Mouse (Mus musculus): ENCODE data around the gene Katnb1.

The Katnb1 gene

GRCm38 (mm10) chr8:95084744-95085431 is 3.9 kb downstream of the Katnb1 start:
- no peak for DNase-seq (ENCODE audit: low spot score)

DNA sequence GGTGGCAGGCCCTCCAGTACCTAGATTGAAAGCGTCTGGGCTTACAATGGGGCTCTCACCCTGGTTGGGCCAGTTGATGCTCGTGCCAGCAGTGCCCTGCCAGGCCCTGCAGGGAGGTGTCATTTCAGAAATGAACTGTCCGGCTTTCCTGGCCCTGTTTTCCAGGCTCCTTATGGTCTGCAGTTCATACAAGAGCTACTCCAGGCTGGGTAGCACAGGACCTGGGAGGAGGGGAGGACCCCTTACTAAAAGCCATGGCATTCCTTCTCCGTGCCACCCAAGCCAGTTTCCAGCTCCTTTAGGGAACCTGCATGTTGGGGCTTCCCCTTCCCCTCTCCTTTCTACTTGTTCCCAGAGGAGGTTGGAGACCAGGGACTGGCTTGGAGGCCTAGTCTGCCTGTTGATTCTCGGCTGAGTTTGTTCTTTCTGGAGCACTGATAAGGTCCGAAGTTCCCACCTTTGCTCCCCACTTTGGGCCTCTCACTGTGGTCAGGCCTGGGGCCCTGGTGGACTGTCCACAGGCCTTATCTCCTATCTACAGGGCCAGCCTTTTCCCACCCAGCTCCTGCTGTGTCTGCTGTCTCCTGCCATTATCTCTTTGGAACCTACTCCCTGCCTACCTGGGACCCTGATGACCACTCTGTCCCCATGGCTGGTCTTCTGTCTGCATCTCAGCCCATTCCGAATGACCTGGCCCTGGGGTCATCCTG is 4.6 kb downstream of the Katnb1 start:
- DNase-seq (ENCODE audit: low spot score) = no peak

- no peak for DNase-seq (ENCODE audit: low spot score)
Observed at GRCm38 (mm10) chr8:95093574-95093973, 12.6 kb downstream of the Katnb1 start.

DNA sequence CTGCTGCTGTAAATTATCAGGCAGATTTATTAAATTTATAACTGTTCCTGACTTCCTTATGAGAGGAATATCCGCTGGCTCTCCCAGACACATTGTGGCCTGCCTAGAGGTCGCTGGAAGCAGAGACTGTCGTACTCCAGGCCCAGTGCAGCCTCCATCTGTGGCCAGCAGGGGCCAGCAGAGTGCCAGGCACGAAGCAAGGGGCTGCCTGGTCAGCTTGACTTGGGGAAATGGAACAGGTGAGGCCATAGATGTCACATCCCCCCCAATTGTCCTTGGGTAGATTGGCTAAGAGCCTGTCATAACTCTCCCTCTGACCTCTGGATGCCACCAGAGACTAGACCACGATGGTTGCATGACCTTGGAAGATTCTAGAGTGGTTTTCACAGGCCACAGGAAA is 18.0 kb downstream of the Katnb1 start:
- DNase-seq (ENCODE audit: low spot score) = peak; percentile 75

DNA sequence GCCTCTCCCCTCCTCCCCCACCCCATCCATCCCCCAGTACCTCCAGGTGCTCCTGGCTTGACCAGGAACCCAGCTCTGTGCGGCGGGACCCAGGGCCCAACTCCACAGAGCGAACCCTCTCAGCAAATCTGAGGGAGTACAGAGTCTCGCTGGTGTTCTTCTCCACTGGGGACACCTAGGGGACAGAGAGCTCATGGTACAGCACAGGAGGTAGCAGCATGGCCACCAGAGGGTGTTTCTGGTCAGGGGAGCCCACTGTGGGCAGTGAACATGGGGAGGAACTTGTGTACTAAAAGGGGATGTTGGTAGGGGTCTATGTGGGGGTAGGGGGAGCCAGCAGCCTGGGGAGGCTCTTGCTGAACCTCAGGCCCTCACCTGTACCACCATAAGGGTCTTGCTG is 21.0 kb downstream of the Katnb1 start:
- DNase-seq (ENCODE audit: low spot score) = no peak

GRCm38 (mm10) chr8:95107306-95107705 is 26.3 kb downstream of the Katnb1 start:
- DNase-seq (ENCODE audit: low spot score) = no peak

DNA sequence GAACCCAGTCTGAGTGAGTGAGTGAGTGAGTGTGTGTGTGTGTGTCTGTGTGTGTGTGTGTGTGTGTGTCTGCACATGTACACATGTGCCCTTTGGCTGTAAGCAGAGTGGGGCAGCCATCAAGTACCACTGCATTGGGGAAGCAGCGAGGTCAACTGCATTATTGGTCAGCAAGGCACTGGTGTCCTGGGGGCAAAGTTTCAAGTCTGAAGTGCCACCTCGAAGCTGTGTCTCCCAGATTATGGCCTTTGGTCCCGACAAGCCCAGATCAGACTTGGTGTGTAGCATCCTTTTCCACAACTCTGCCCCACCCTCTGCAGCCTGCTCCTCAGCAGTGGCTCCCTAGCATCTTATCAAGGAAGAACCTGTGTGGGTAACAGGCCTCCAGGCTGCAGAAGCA is 31.6 kb downstream of the Katnb1 start:
- no peak for DNase-seq (ENCODE audit: low spot score)

- no peak for DNase-seq (ENCODE audit: low spot score)
Observed at GRCm38 (mm10) chr8:95113108-95113507, 32.1 kb downstream of the Katnb1 start.

DNA sequence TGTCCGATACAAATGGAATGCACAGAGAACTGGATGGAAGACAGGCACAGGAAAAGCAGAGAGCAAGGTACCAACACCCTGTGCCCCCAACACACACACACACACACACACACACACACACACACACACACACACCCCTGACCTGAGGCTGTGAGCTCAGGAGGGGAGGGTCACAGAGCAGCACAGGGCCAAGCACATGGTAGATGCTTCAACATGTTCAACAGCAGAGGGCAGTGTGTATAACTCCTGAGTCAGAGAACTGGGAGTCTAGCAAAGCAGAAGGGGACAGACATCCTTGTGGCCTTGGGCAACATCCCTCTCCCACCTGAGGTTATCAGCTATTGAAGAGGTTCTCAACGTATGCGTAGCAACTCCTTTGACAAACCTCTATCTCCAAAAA is 32.8 kb downstream of the Katnb1 start:
- DNase-seq (ENCODE audit: low spot score) = no peak

GRCm38 (mm10) chr8:95123455-95123854 is 42.5 kb downstream of the Katnb1 start:
- no peak for DNase-seq (ENCODE audit: low spot score)

GRCm38 (mm10) chr8:95126497-95126896 is 45.5 kb downstream of the Katnb1 start:
- DNase-seq (ENCODE audit: low spot score) = no peak

DNA sequence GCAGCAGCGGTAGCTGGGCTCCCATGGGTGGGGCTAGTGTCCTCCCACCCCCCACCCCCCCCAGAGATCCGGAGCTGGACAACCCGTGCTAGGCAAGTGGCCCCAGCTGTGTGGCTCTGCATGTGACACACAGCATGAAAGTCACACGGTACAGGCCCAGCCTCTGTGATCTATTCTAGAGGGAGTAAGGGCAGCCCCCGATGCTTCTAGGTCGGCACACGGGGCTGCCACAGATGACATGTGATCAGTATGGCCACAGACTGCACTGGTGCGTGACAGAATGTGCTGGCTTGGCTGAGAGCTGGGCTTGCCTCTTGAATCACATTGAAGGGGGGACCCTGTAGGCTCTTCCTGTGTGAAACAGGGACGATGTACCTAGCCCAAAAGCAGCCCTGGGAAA is 46.7 kb downstream of the Katnb1 start:
- no peak for DNase-seq (ENCODE audit: low spot score)

GRCm38 (mm10) chr8:95128750-95129260 is 47.8 kb downstream of the Katnb1 start:
- no peak for DNase-seq (ENCODE audit: low spot score)

DNA sequence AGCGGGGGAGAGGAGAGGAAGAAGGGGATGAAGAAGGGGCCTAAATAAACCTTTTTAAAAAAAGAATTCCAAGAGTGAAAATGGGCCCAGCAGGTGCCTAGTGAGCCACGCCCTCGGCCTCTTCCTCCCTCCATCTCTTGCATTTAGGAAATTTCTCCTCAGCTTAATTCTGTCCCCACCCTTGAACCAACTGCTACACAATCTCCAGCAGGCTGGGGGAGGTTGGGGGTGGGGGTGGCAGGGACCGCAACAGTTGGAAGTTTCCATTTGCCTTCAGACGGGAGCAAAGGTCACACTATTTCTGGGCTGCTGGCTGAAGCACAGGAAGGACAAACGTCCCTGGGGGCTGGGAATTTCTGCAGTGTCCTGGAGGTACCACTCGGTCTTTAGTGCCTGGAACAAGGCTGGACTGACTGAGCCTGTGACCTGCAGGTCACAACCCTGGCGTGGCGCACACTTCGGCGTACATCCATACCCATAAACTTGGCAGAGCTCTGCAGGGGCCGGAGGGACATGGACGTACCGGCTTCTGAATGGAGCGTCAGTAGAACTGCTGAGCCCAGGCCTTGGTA is 50.1 kb downstream of the Katnb1 start:
- DNase-seq (ENCODE audit: low spot score) = no peak

DNA sequence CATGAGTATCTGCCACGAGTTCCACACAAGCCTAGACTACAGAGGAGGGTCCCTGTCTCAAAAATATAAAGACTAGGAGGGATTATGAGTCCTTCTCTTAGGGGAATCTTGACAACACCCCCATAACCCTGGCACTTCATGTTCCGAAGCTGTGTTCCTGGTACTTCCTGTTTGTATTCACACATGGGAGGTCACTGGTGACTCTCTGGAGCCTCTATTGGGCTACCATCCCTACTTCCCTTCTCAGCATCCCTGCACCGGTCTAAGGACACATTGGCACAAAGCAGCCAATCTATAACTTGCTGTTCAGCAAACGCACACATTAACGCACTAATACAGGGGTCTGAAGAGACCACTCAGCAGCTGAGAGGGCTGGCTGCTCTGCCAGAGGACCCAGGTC is 51.0 kb downstream of the Katnb1 start:
- no peak for DNase-seq (ENCODE audit: low spot score)

GRCm38 (mm10) chr8:95134186-95134585 is 53.2 kb downstream of the Katnb1 start:
- no peak for DNase-seq (ENCODE audit: low spot score)

- DNase-seq (ENCODE audit: low spot score) = no peak
Observed at GRCm38 (mm10) chr8:95135242-95135641, 54.3 kb downstream of the Katnb1 start.

GRCm38 (mm10) chr8:95136218-95136617 is 55.2 kb downstream of the Katnb1 start:
- no peak for DNase-seq (ENCODE audit: low spot score)

GRCm38 (mm10) chr8:95137201-95137600 is 56.2 kb downstream of the Katnb1 start:
- no peak for DNase-seq (ENCODE audit: low spot score)

- peak; percentile 40 for DNase-seq (ENCODE audit: low spot score)
Observed at GRCm38 (mm10) chr8:95137641-95138098, 56.7 kb downstream of the Katnb1 start.

GRCm38 (mm10) chr8:95138341-95139050 is 57.5 kb downstream of the Katnb1 start:
- DNase-seq (ENCODE audit: low spot score) = no peak

- DNase-seq (ENCODE audit: low spot score) = no peak
Observed at GRCm38 (mm10) chr8:95139051-95139365, 58.0 kb downstream of the Katnb1 start.

DNA sequence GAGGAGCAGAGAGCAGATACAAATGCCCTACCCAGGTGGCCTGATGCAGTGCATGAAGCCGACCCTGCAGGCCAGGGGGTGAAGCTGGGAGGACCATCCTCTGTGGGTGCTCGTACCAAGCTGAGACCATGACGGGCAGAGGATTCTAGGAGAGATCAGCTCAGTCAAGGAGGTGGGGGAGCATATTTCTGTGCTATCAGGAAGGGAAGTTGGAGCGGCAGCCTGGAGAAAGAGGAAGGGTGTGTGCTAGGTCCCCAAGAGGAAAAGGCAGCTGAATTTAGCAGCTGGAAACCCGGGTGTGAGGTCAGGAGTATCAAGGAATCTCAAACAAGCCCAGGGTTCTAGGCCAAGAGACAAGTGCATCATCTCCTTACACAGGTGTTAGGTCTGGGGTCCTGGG is 59.6 kb downstream of the Katnb1 start:
- DNase-seq (ENCODE audit: low spot score) = no peak
